Comparison of ENCODE assay signal across 27 mouse cellular contexts in the genomic region with DNA sequence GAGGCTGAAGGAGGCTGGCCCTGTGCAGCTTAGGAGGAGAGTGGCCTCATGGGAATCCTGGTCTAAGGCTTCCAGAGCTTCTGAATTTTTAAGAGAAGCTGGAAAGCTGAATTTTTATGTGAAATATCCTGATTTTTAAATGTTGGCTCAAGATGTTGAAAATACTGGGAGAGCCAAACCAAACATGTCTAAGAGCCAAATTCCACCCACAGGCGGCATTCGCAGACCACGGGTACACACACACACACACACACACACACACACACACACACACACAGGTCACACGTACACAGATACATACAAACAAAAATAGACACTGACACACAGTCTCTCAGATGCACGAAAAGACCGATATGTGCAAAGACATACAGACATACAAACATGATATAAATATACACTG. TPM values are rescaled to one million over a fixed set of nuclear protein-coding genes. Genes with fewer than 3 reads are reported as not detected.
DNase-seq lines count a peak whose midpoint lies in the region; ATAC-seq and TF ChIP-seq lines count a peak whose summit lies in the region.
"Had no signal": no experiment of that assay in that cellular context is flagged by ENCODE, and none has a peak within 500 bp of the region (broad histone marks: within the 10 kb centered on the region; RNA-seq: fewer than 3 reads in every experiment).

No protein-coding gene starts in this region.

- no peak overlapping the region for H3K4me2 ChIP-seq in embryonic facial prominence, embryonic 13.5 days
- no peak overlapping the region for H3K4me2 ChIP-seq in limb, embryonic 14.5 days (replicated peaks; ENCODE audit: low read depth, low read length, severe bottlenecking)
- no peak overlapping the region for H3K4me2 ChIP-seq in embryonic facial prominence, embryonic 15.5 days (replicated peaks)
- H3K4me2 ChIP-seq: forebrain, embryonic 13.5 days; heart, embryonic 13.5 days; hindbrain, embryonic 14.5 days had no signal

- TF ChIP-seq CTCF in gastrocnemius, adult 2 months (IDR thresholded peaks at IDR 0.05): no peak

- no peak for TF ChIP-seq POLR2A in limb, embryonic 14.5 days (IDR thresholded peaks at IDR 0.05; ENCODE audit: borderline replicate concordance, extremely low read depth, insufficient read depth, insufficient read length)

- no peaks in the 10 kb centered on the region for H3K27me3 ChIP-seq in embryonic facial prominence, embryonic 13.5 days
- no peaks in the 10 kb centered on the region for H3K27me3 ChIP-seq in embryonic facial prominence, embryonic 10.5 days (replicated peaks; ENCODE audit: low read depth, poor library complexity, severe bottlenecking)
- H3K27me3 ChIP-seq in limb, embryonic 14.5 days (ENCODE audit: control insufficient read depth, insufficient read depth, low read length): no peaks in the 10 kb centered on the region
- H3K27me3 ChIP-seq in limb, embryonic 10.5 days (ENCODE audit: low read depth, poor library complexity, severe bottlenecking): no peaks in the 10 kb centered on the region
- no peaks in the 10 kb centered on the region for H3K27me3 ChIP-seq in embryonic facial prominence, embryonic 15.5 days
- no peaks in the 10 kb centered on the region for H3K27me3 ChIP-seq in heart, embryonic 10.5 days (ENCODE audit: insufficient read depth, poor library complexity, severe bottlenecking)
- H3K27me3 ChIP-seq: forebrain, embryonic 13.5 days; heart, embryonic 13.5 days; Patski had no signal

- no peaks in the 10 kb centered on the region for H3K9me3 ChIP-seq in embryonic facial prominence, embryonic 13.5 days
- H3K9me3 ChIP-seq in embryonic facial prominence, embryonic 10.5 days: no peaks in the 10 kb centered on the region
- no peaks in the 10 kb centered on the region for H3K9me3 ChIP-seq in limb, embryonic 14.5 days (ENCODE audit: control insufficient read depth, low read length)
- no peaks in the 10 kb centered on the region for H3K9me3 ChIP-seq in limb, embryonic 10.5 days (replicated peaks)
- no peaks in the 10 kb centered on the region for H3K9me3 ChIP-seq in embryonic facial prominence, embryonic 15.5 days (replicated peaks)
- no peaks in the 10 kb centered on the region for H3K9me3 ChIP-seq in heart, embryonic 10.5 days
- H3K9me3 ChIP-seq: forebrain, embryonic 10.5 days; forebrain, embryonic 13.5 days; heart, embryonic 13.5 days had no signal

- H3K4me3 ChIP-seq in embryonic facial prominence, embryonic 13.5 days: no peak overlapping the region
- no peak overlapping the region for H3K4me3 ChIP-seq in embryonic facial prominence, embryonic 10.5 days
- H3K4me3 ChIP-seq in limb, embryonic 14.5 days (replicated peaks; ENCODE audit: low read length): no peak overlapping the region
- no peak overlapping the region for H3K4me3 ChIP-seq in limb, embryonic 10.5 days
- H3K4me3 ChIP-seq in embryonic facial prominence, embryonic 15.5 days (replicated peaks): no peak overlapping the region
- no peak overlapping the region for H3K4me3 ChIP-seq in gastrocnemius, adult 2 months
- H3K4me3 ChIP-seq in heart, embryonic 10.5 days: no peak overlapping the region
- H3K4me3 ChIP-seq: erythroblast, embryonic 14.5 days; forebrain, embryonic 10.5 days; forebrain, embryonic 13.5 days; heart, embryonic 13.5 days had no signal

- DNase-seq in embryonic facial prominence, embryonic 10.5 days (ENCODE audit: low spot score): no peak
- peak; percentile 49 for DNase-seq in limb, embryonic 14.5 days (ENCODE audit: low spot score)
- no peak for DNase-seq in limb, embryonic 10.5 days (ENCODE audit: low spot score)
- peak; percentile 17 for DNase-seq in NIH3T3 (ENCODE audit: low read depth)
- DNase-seq in gastrocnemius, adult 2 months: no peak
- no peak for DNase-seq in heart, embryonic 10.5 days (ENCODE audit: low spot score)
- DNase-seq: adrenal gland, adult 2 months; adrenal gland, postnatal 14 days; cerebellum, adult 11 months; cerebellum, adult 2 months; cerebellum, adult 9-11 months; cerebellum, postnatal 25 days; gastrocnemius, postnatal 14 days; heart, postnatal 14 days; heart, postnatal 4 days had no signal

- ATAC-seq in embryonic facial prominence, embryonic 13.5 days (ENCODE audit: insufficient number of reproducible peaks, insufficient read depth, low FRiP score, low TSS enrichment, low read depth): no peak
- ATAC-seq in limb, embryonic 14.5 days (ENCODE audit: low FRiP score, low read depth): no peak
- ATAC-seq in embryonic facial prominence, embryonic 15.5 days (ENCODE audit: insufficient number of reproducible peaks, low FRiP score, low TSS enrichment, low read depth): no peak
- ATAC-seq: forebrain, embryonic 13.5 days; forebrain, embryonic 16.5 days; hindbrain, postnatal 0 days; inflammation-experienced regulatory T-cells, adult 6 months; Patski had no signal

- WGBS in embryonic facial prominence, embryonic 13.5 days: 86% methylated on average over 6 of the region's 6 CpGs
- WGBS in embryonic facial prominence, embryonic 10.5 days: 89% methylated on average over 6 of the region's 6 CpGs
- WGBS in limb, embryonic 14.5 days: 77% methylated on average over 6 of the region's 6 CpGs
- 92% methylated on average over 6 of the region's 6 CpGs for WGBS in limb, embryonic 10.5 days
- 72% methylated on average over 6 of the region's 6 CpGs for WGBS in embryonic facial prominence, embryonic 15.5 days
- 90% methylated on average over 6 of the region's 6 CpGs for WGBS in heart, embryonic 10.5 days

- intact Hi-C loops in gastrocnemius, adult 2 months (cut with DNase I): no loop called here

- H3K9ac ChIP-seq in embryonic facial prominence, embryonic 13.5 days: 0 out of 2 replicates have a peak overlapping the region, but pooled peaks have one; percentile 27
- no peak overlapping the region for H3K9ac ChIP-seq in limb, embryonic 14.5 days (ENCODE audit: low read depth, low read length, severe bottlenecking)
- no peak overlapping the region for H3K9ac ChIP-seq in embryonic facial prominence, embryonic 15.5 days
- H3K9ac ChIP-seq: forebrain, embryonic 13.5 days; hindbrain, embryonic 14.5 days had no signal

- peak overlapping the region; percentile 60 for H3K27ac ChIP-seq in embryonic facial prominence, embryonic 13.5 days
- H3K27ac ChIP-seq in embryonic facial prominence, embryonic 10.5 days (replicated peaks): no peak overlapping the region
- no peak overlapping the region for H3K27ac ChIP-seq in limb, embryonic 14.5 days (replicated peaks; ENCODE audit: low read depth, low read length)
- no peak overlapping the region for H3K27ac ChIP-seq in limb, embryonic 10.5 days
- H3K27ac ChIP-seq in embryonic facial prominence, embryonic 15.5 days (replicated peaks): peak overlapping the region; percentile 78
- no peak overlapping the region for H3K27ac ChIP-seq in gastrocnemius, adult 2 months
- no peak overlapping the region for H3K27ac ChIP-seq in heart, embryonic 10.5 days
- H3K27ac ChIP-seq: forebrain, embryonic 10.5 days; forebrain, embryonic 13.5 days; heart, embryonic 13.5 days; hindbrain, embryonic 14.5 days; hindbrain, postnatal 0 days had no signal

- H3K4me1 ChIP-seq in embryonic facial prominence, embryonic 13.5 days: peaks cover 12% of the 10 kb centered on the region
- H3K4me1 ChIP-seq in embryonic facial prominence, embryonic 10.5 days: peaks cover 11% of the 10 kb centered on the region
- no peaks in the 10 kb centered on the region; the same call in 1 of the 2 replicates for H3K4me1 ChIP-seq in limb, embryonic 14.5 days (ENCODE audit: control insufficient read depth, insufficient read depth, low read length)
- H3K4me1 ChIP-seq in limb, embryonic 10.5 days: peaks cover 12% of the 10 kb centered on the region
- H3K4me1 ChIP-seq in embryonic facial prominence, embryonic 15.5 days: peaks cover 29% of the 10 kb centered on the region
- peaks cover 13% of the 10 kb centered on the region for H3K4me1 ChIP-seq in heart, embryonic 10.5 days
- H3K4me1 ChIP-seq: forebrain, embryonic 13.5 days had no signal

- peaks cover 16% of the 10 kb centered on the region for H3K36me3 ChIP-seq in embryonic facial prominence, embryonic 13.5 days
- H3K36me3 ChIP-seq in embryonic facial prominence, embryonic 10.5 days (replicated peaks): peaks cover 41% of the 10 kb centered on the region
- peaks cover 37% of the 10 kb centered on the region for H3K36me3 ChIP-seq in limb, embryonic 14.5 days (ENCODE audit: control insufficient read depth, insufficient read depth, low read length)
- peaks cover 29% of the 10 kb centered on the region for H3K36me3 ChIP-seq in limb, embryonic 10.5 days
- H3K36me3 ChIP-seq in embryonic facial prominence, embryonic 15.5 days: peaks cover 27% of the 10 kb centered on the region
- H3K36me3 ChIP-seq in heart, embryonic 10.5 days: peaks cover 41% of the 10 kb centered on the region

RNA-seq across cellular contexts. Expression of gene Myl3, which starts 23.6 kb away (rescaled TPM):
- 1.6 and 12.3 TPM in 2 replicates for polyA plus RNA-seq in embryonic facial prominence, embryonic 13.5 days (2015; fragmentation: Nextera tagmentation; extraction: Ambion mirVana)
- polyA plus RNA-seq in embryonic facial prominence, embryonic 10.5 days (2016; fragmentation: Nextera tagmentation; extraction: Ambion mirVana): 0.86 and 4.4 TPM in 2 replicates
- polyA plus RNA-seq in limb, embryonic 14.5 days (2012; rRNA removed): 18.9 and 26.1 TPM in 2 replicates
- 16.4 and 28.1 TPM in 2 replicates for polyA plus RNA-seq in limb, embryonic 14.5 days (2014; fragmentation: Nextera tagmentation; extraction: Ambion mirVana)
- 1.7 and 3.5 TPM in 2 replicates for polyA plus RNA-seq in limb, embryonic 10.5 days (2016; fragmentation: Nextera tagmentation; extraction: Ambion mirVana)
- polyA plus RNA-seq in embryonic facial prominence, embryonic 15.5 days (2015; fragmentation: Nextera tagmentation; extraction: Ambion mirVana): 7.5 and 8.5 TPM in 2 replicates
- 1,000 to 10,000 TPM in 1 of 2 experiments, 100 to 1,000 TPM in 1; 528 to 1,790 TPM for total RNA-seq in gastrocnemius, adult 2 months (2021)
- polyA plus RNA-seq in heart, embryonic 10.5 days (2016; fragmentation: Nextera tagmentation; extraction: Ambion mirVana): 1,835 and 3,713 TPM in 2 replicates
- total RNA-seq: common myeloid progenitor, adult 5-6 weeks; hindbrain, postnatal 0 days had no signal
- polyA plus RNA-seq: adrenal gland, adult 2 months; erythroblast, embryonic 14.5 days; inflammation-experienced regulatory T-cells, adult 6 months had no signal

RNA-seq across cellular contexts. Expression of gene Pth1r, which starts 28.9 kb away (rescaled TPM):
- 138 and 165 TPM in 2 replicates for polyA plus RNA-seq in embryonic facial prominence, embryonic 13.5 days (2015; fragmentation: Nextera tagmentation; extraction: Ambion mirVana)
- polyA plus RNA-seq in embryonic facial prominence, embryonic 10.5 days (2016; fragmentation: Nextera tagmentation; extraction: Ambion mirVana): 39.2 and 46.3 TPM in 2 replicates
- 149 and 203 TPM in 2 replicates for polyA plus RNA-seq in limb, embryonic 14.5 days (2012; rRNA removed)
- 96.9 and 99.1 TPM in 2 replicates for polyA plus RNA-seq in limb, embryonic 14.5 days (2014; fragmentation: Nextera tagmentation; extraction: Ambion mirVana)
- polyA plus RNA-seq in limb, embryonic 10.5 days (2016; fragmentation: Nextera tagmentation; extraction: Ambion mirVana): 36.3 and 49.2 TPM in 2 replicates
- 133 and 145 TPM in 2 replicates for polyA plus RNA-seq in embryonic facial prominence, embryonic 15.5 days (2015; fragmentation: Nextera tagmentation; extraction: Ambion mirVana)
- total RNA-seq in gastrocnemius, adult 2 months (2021): 1 to 10 TPM in 1 of 2 experiments, under 1 TPM in 1; 0.99 to 1.3 TPM
- 41.3 and 49.7 TPM in 2 replicates for polyA plus RNA-seq in heart, embryonic 10.5 days (2016; fragmentation: Nextera tagmentation; extraction: Ambion mirVana)
- polyA plus RNA-seq: erythroblast, embryonic 14.5 days; inflammation-experienced regulatory T-cells, adult 6 months had no signal

Comparison
In these comparisons a context has a peak if more than half of its experiments do, and no peak if none do; other contexts are left out.
1. H3K27ac ChIP-seq: peak in embryonic facial prominence, embryonic 13.5 days (single experiment) and embryonic facial prominence, embryonic 15.5 days (single experiment); none in embryonic facial prominence, embryonic 10.5 days (single experiment), limb, embryonic 14.5 days (single experiment), limb, embryonic 10.5 days (single experiment), gastrocnemius, adult 2 months (single experiment) and heart, embryonic 10.5 days (single experiment).
2. DNase-seq: peak in limb, embryonic 14.5 days (single experiment) and NIH3T3 (single experiment); none in embryonic facial prominence, embryonic 10.5 days (single experiment), limb, embryonic 10.5 days (single experiment), gastrocnemius, adult 2 months (single experiment) and heart, embryonic 10.5 days (single experiment).
3. RNA of gene Myl3, which starts 23.6 kb away (polyA plus RNA-seq): 1,835 to 3,713 TPM in heart, embryonic 10.5 days; 16.4 to 28.1 TPM in limb, embryonic 14.5 days, 7.5 to 8.5 TPM in embryonic facial prominence, embryonic 15.5 days, 1.7 to 3.5 TPM in limb, embryonic 10.5 days, 1.6 to 12.3 TPM in embryonic facial prominence, embryonic 13.5 days and 0.86 to 4.4 TPM in embryonic facial prominence, embryonic 10.5 days; every median in the first group is over 10 times any median in the second.